Mouse (Mus musculus): Measurements from ENCODE around the gene Rfc2. TPM values are rescaled to one million over a fixed set of nuclear protein-coding genes. Genes with fewer than 3 reads are reported as not detected.

Gene Rfc2
- polyA plus RNA-seq, 1 experiment, result 81.8 TPM

GRCm38 (mm10) chr5:134615380-134615779, 34.2 kb downstream of the Rfc2 start:
- Histone ChIP-seq H3K4me3 (ENCODE audit: insufficient read depth, low read length) (no peak overlapping the region), H3K27ac (ENCODE audit: insufficient read depth, low read length) (no peak overlapping the region), H3K4me1 (ENCODE audit: control insufficient read depth, insufficient read depth, low read length) (peaks cover 12% of the 10 kb centered on the region)
- no peak for TF ChIP-seq POLR2A (IDR thresholded peaks at IDR 0.05; ENCODE audit: low read depth, low read length)
- TF ChIP-seq CTCF (IDR thresholded peaks at IDR 0.05; ENCODE audit: borderline replicate concordance, insufficient read depth, low read length), result no peak

GRCm38 (mm10) chr5:134615780-134616179, 34.6 kb downstream of the Rfc2 start:
- peaks cover 12% of the 10 kb centered on the region for H3K4me1 ChIP-seq (ENCODE audit: control insufficient read depth, insufficient read depth, low read length)
- H3K27ac ChIP-seq (ENCODE audit: insufficient read depth, low read length), result no peak overlapping the region
- no peak overlapping the region for H3K4me3 ChIP-seq (ENCODE audit: insufficient read depth, low read length)
- TF ChIP-seq POLR2A (IDR thresholded peaks at IDR 0.05; ENCODE audit: low read depth, low read length) (no peak), CTCF (IDR thresholded peaks at IDR 0.05; ENCODE audit: borderline replicate concordance, insufficient read depth, low read length) (no peak)

GRCm38 (mm10) chr5:134617071-134617470, 35.9 kb downstream of the Rfc2 start:
- TF ChIP-seq POLR2A (IDR thresholded peaks at IDR 0.05; ENCODE audit: low read depth, low read length) (no peak), CTCF (IDR thresholded peaks at IDR 0.05; ENCODE audit: borderline replicate concordance, insufficient read depth, low read length) (peak; percentile 94)
- H3K4me1 ChIP-seq (ENCODE audit: control insufficient read depth, insufficient read depth, low read length), result peaks cover 10% of the 10 kb centered on the region

GRCm38 (mm10) chr5:134620457-134620856, 39.3 kb downstream of the Rfc2 start:
- Histone ChIP-seq H3K4me3 (ENCODE audit: insufficient read depth, low read length) (no peak overlapping the region), H3K4me1 (ENCODE audit: control insufficient read depth, insufficient read depth, low read length) (peaks cover 5% of the 10 kb centered on the region; the same call in 1 of the 2 replicates), H3K27ac (ENCODE audit: insufficient read depth, low read length) (no peak overlapping the region)
- TF ChIP-seq CTCF (IDR thresholded peaks at IDR 0.05; ENCODE audit: borderline replicate concordance, insufficient read depth, low read length), result no peak
- TF ChIP-seq POLR2A (IDR thresholded peaks at IDR 0.05; ENCODE audit: low read depth, low read length), result no peak

More at GRCm38 (mm10) chr5:134617071-134617470, 35.9 kb downstream of the Rfc2 start:
- Histone ChIP-seq H3K27ac (ENCODE audit: insufficient read depth, low read length) (no peak overlapping the region), H3K4me3 (ENCODE audit: insufficient read depth, low read length) (no peak overlapping the region)

- Histone ChIP-seq H3K4me1 (ENCODE audit: control insufficient read depth, insufficient read depth, low read length) (peaks cover 5% of the 10 kb centered on the region; the same call in 1 of the 2 replicates), H3K27ac (ENCODE audit: insufficient read depth, low read length) (no peak overlapping the region), H3K4me3 (ENCODE audit: insufficient read depth, low read length) (no peak overlapping the region)
- TF ChIP-seq POLR2A (IDR thresholded peaks at IDR 0.05; ENCODE audit: low read depth, low read length) (no peak), CTCF (IDR thresholded peaks at IDR 0.05; ENCODE audit: borderline replicate concordance, insufficient read depth, low read length) (no peak)
Observed at GRCm38 (mm10) chr5:134621099-134621640, 40.0 kb downstream of the Rfc2 start.

- no peak overlapping the region for H3K27ac ChIP-seq (ENCODE audit: insufficient read depth, low read length)
- H3K4me1 ChIP-seq (ENCODE audit: control insufficient read depth, insufficient read depth, low read length), result peaks cover 5% of the 10 kb centered on the region; the same call in 1 of the 2 replicates
- no peak for TF ChIP-seq CTCF (IDR thresholded peaks at IDR 0.05; ENCODE audit: borderline replicate concordance, insufficient read depth, low read length)
- no peak overlapping the region for H3K4me3 ChIP-seq (ENCODE audit: insufficient read depth, low read length)
Observed at GRCm38 (mm10) chr5:134622069-134622468, 40.9 kb downstream of the Rfc2 start.

GRCm38 (mm10) chr5:134629508-134629907, 48.3 kb downstream of the Rfc2 start:
- no peak for TF ChIP-seq POLR2A (IDR thresholded peaks at IDR 0.05; ENCODE audit: low read depth, low read length)
- no peak for TF ChIP-seq CTCF (IDR thresholded peaks at IDR 0.05; ENCODE audit: borderline replicate concordance, insufficient read depth, low read length)
- Histone ChIP-seq H3K4me1 (ENCODE audit: control insufficient read depth, insufficient read depth, low read length) (0 out of 2 replicates have a peak, but pooled peaks cover 4% of the 10 kb centered on the region), H3K4me3 (ENCODE audit: insufficient read depth, low read length) (no peak overlapping the region), H3K27ac (ENCODE audit: insufficient read depth, low read length) (no peak overlapping the region)

- Histone ChIP-seq H3K27ac (ENCODE audit: insufficient read depth, low read length) (no peak overlapping the region), H3K4me1 (ENCODE audit: control insufficient read depth, insufficient read depth, low read length) (0 out of 2 replicates have a peak, but pooled peaks cover 4% of the 10 kb centered on the region), H3K4me3 (ENCODE audit: insufficient read depth, low read length) (no peak overlapping the region)
- TF ChIP-seq POLR2A (IDR thresholded peaks at IDR 0.05; ENCODE audit: low read depth, low read length) (no peak), CTCF (IDR thresholded peaks at IDR 0.05; ENCODE audit: borderline replicate concordance, insufficient read depth, low read length) (no peak)
Observed at GRCm38 (mm10) chr5:134630835-134631234, 49.7 kb downstream of the Rfc2 start.

GRCm38 (mm10) chr5:134632841-134633240, 51.7 kb downstream of the Rfc2 start:
- H3K27ac ChIP-seq (ENCODE audit: insufficient read depth, low read length), result no peak overlapping the region
- no peak overlapping the region for H3K4me3 ChIP-seq (ENCODE audit: insufficient read depth, low read length)
- TF ChIP-seq CTCF (IDR thresholded peaks at IDR 0.05; ENCODE audit: borderline replicate concordance, insufficient read depth, low read length) (no peak), POLR2A (IDR thresholded peaks at IDR 0.05; ENCODE audit: low read depth, low read length) (no peak)
- H3K4me1 ChIP-seq (ENCODE audit: control insufficient read depth, insufficient read depth, low read length), result 0 out of 2 replicates have a peak, but pooled peaks cover 4% of the 10 kb centered on the region

- TF ChIP-seq CTCF (IDR thresholded peaks at IDR 0.05; ENCODE audit: borderline replicate concordance, insufficient read depth, low read length), result no peak
- Histone ChIP-seq H3K4me1 (ENCODE audit: control insufficient read depth, insufficient read depth, low read length) (0 out of 2 replicates have a peak, but pooled peaks cover 2% of the 10 kb centered on the region), H3K27ac (ENCODE audit: insufficient read depth, low read length) (no peak overlapping the region), H3K4me3 (ENCODE audit: insufficient read depth, low read length) (peak overlapping the region; percentile 98)
Observed at GRCm38 (mm10) chr5:134637820-134638367, 56.7 kb downstream of the Rfc2 start.

Measured in embryonic fibroblast, embryonic 13.5 days (primary cell).